Mouse (Mus musculus) E14TG2a.4 (cell line): ENCODE measurements around the gene Ccdc124.

ENCODE experiments used
- CTCF ChIP-seq: conservative IDR thresholded peaks from 2 replicates; pipeline ENCODE4 v1.5.1; 2014; ENCODE audit warnings: low read length
- NANOG ChIP-seq: IDR thresholded peaks from 2 replicates; pipeline ENCODE4 v1.6.1; 2014; ENCODE audit warnings: borderline replicate concordance, low read length, mixed read lengths
- POU5F1 ChIP-seq: IDR thresholded peaks from 2 replicates; pipeline ENCODE4 v1.6.1; 2014; ENCODE audit warnings: low read length, borderline replicate concordance

DNA sequence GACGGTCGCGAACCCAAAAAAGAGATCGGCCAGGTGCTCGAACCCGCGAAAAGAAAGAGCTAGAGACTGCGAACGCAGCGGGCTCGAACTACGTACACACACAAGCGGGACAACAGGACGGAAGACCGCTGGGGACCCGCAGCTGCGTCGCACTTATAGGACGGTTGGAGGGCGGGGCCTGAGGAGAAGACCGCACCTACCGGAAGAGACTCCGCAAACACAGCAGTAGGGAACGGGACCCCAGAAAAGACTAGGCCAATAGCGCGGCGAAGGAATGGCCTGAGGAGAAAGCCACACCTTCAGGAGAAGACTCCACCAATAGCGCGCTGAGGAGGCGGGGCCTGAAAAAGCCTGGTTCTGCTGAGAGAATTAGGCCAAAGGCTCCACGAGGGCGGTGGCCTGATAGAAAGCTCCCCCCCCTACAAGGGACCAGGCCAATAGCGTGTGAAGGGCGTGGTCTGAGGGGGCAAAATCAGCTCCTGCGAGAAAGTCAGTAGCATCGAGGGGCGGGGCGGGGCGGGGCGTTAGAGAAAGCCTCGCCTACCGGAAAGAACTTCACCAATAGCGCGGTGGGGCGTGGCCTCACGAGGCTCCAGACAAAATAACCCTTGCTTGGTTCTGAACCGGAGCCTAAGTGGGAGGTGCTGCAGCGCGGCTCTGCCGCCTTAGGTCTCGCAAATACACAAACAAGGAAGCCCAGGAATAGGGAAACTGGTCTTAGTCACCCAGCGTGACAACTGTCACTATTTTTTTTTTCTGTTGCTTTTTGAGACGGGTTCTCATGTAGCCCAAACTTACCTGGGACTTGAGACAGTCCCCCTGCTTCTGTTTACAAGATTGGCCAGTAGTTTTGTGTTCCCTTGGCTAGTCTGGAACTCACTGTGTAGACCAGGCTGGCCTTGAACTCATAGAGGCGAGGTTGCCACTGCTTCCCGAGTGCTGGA, 34.1 kb downstream of the Ccdc124 start, which contains the start of gene Arrdc2:
- no peak for TF ChIP-seq CTCF
- TF ChIP-seq NANOG = no peak
- no peak for TF ChIP-seq POU5F1
